Mouse (Mus musculus) layer of hippocampus, adult 8-10 months (tissue): ENCODE measurements around the gene Cd44. TPM values are rescaled to one million over a fixed set of nuclear protein-coding genes. Genes with fewer than 3 reads are reported as not detected.

Experiments
- DNase-seq, 2 experiments: peaks; one replicate each; pipeline ENCODE4 v3.0.0; 2022; ENCODE audit warnings: low spot score in 2 of 2
- total RNA-seq, 4 experiments: library from RNA; stranded (reverse); gene quantifications; 2 replicates each; pipeline ENCODE4 v1.2.4; 2022

The Cd44 gene
- total RNA-seq, 4 experiments from 2014 or later, result 5.6 to 20.0 (median 11.2) TPM

DNA sequence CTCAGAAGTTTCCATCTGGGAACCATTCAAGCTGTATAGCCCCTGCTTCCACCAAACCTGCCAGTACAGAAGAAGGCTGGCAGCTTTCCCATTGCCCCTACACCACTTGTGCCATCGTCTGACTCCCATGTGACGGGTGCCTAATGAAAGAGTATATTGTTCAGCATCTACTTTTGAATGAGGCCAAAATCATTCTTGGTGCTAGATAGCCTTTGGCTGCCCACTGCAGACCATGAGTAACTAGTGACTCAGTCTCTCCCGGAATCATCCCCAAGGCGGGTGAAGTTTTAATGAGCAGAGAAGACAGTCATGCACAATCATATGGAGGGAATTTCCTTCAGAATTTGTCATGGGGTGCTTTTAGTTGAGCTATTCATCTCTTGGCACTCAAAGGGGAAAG, 28.3 kb downstream of the Cd44 start:
- DNase-seq, result no peak

DNA sequence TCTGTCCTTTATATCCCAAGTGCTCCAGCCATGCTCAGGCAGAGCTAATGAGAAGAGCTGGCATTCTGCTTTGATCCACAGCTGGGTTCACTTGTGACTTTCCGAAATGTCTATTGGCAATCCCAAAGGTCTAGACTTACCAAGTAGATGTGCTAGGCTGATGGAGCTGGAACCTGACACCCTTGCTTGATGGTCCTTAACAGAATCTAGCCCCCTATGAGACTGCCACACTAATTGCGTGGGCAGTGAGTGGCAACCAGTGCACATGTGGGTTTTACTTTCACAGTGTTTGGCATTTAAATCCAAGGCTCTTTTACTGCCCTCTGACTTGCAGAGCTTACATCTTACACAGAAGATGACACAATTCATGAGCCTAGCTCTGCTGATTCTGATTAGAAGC, 29.0 kb downstream of the Cd44 start:
- DNase-seq, result no peak

DNA sequence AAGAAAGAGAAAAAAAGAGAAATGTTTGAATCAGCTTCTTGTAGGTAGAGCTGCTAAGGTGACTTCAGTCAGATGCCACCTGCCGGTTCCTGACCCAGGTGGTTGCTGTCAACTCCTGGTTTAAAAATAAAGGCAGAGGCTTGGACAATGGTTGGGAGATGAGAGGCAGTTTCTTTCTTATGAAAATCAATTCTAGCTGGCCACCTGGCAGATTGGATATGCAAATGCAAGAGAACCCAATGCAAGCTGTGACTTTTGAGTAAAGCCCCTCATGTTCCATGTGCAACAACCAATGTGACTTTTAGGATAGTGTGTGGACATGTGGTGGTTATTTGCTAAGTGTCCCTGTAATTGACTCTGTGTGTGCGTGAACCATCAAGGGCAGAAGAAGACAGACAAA, 33.0 kb downstream of the Cd44 start:
- no peak for DNase-seq

DNA sequence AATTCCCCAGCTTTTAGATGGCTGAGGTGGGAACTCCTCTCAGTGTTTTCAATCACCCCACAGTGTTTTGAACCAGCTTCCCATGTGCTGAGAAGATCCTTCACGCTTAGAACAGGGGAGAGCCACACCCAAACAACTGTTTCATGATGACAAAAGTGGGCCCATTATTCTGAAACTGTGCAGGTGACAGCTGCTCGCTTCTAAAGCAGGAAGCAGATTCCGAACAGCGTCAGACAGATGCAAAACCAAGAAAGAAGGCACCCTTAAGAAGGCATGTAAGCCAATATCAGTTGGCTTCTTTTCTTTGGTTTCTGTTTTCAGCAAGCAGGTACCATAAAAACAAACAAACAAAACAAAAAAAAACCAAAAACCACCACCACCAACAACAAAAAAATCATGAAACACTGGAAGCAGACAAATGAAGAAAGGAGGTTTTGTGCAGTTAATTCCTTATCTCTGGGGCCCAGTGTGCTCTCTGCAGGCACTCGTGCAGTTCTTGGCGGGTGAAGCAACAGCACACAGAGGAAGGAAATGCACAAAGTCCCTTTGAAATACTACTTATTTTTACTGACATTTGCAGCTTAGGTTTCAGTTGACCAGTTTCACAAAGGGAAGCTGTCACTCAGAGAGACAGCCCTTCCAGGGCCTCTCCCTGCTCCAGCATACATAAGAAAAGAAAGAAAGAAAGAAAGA, 33.9 kb downstream of the Cd44 start:
- DNase-seq, result no peak

DNA sequence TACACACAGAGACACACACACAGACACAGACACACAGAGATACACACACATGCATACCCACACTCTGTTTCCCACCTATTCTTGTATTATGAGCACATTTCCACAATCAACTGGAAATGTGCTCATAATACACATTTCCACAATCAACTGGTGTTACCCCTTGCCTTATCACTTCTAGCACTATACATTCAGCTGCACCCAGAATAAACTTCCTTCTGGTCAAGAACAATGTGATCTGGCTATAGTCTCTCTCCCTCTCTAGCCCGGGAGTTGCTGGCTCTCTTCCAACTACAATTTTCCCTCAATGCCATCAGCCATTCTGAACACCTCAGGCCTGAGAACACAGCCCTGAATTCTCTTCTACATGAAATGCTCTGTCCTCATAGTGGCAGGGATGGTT, 34.9 kb downstream of the Cd44 start:
- DNase-seq, result no peak

DNA sequence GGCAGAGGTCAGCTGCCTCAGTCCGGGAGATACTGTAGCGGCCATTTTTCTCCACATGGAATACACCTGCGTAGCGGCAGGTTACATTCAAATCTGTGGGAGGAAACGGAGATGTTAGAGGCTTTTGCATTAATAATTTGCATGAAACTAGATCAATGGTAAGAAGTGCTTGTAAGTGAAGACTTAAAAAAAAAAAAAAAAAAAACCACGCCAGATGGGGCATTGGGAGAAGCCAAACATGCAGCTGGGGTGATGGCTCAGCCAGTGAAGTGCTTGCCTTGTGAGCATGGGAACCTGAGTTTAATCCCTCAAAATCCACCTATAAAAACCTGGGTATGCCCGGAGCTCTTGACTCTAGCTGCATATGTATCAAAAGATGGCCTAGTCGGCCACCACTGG, 36.1 kb downstream of the Cd44 start:
- DNase-seq, result no peak

DNA sequence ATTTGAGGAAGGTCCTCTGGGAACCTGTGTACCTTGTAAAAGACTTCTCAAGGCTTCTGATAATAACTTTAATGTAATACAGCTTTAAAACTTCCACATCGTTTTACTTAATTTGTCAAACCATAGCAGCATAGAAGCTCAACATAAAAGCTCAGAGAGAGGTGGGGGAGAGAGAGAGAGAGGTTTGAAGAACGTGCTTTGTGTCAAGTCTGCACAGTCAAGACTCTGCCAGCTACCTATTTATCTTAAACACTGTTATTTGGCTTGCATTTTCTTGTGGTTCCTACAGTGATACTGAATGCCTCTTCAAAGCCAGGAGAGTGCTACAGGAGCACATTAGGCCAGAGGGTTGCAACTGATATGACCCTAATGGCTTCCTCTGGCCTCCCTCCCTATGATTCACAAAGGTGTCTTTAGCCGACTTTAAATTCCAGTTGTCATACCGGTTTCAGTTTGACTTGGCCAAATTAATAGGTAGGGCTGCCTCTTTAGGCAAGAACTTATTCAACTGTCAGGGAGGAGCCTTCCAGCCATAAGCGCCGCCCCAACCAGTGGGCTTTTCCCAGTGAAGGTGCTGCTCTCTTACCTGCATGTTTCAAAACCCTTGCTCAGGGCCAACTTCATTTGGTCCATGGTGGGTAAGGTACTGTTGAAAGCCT, 36.6 kb downstream of the Cd44 start:
- no peak for DNase-seq

DNA sequence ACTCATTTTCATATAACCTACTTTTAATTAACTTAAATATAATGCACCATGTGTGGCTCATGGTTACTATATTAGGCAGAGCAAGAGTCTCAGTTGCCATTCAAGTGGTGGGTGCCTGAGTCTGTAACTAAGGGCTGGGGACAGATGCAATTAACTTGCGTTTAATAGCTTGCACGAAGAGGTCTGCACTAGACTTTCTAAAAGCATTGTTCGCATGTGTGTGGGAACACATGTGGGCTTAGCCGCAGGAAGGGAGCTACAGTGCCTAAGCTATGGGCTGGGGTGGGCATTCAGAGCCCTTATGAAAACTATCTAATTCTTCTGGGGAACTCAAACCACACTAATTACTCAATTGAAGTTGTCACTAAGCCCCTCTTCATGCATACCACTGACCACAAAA, 37.4 kb downstream of the Cd44 start:
- DNase-seq, result no peak

DNA sequence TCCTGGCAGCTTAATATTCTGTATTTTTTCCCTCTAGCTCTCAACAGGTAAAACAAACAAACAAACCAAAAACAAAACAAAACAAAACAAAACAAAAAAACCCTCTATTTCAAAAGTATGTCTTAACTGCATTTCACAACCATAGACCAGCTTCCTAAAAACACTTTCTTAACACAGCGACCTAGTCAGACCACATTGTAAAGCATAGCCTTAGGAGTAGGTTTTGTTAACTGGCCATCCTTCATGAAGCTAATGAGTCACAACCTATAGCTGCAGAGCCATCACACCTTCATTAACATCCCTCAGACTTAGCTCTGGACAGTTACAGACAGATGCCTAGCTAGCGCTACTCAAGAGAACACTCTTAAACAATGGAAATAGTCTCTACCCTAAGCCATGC, 37.9 kb downstream of the Cd44 start:
- DNase-seq, result no peak

DNA sequence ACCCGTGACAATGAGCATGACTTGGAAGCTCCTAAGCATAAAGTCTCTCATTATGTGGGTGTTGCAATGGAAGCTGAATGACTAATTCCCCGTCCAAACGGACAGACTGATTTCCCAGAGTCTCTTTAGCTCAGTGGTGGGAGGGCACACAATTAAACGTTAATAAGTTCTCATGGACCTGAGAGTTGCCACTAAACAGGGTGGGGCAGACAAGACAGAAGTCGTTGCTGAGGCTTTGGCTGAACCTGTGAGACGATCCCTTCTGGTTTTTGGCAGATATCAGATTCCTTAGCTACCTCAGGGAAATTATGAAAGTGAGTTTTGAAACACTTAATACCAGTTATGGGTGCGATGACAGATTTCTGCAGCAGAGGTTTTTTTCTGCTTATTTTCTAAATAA, 38.8 kb downstream of the Cd44 start:
- DNase-seq, result no peak

DNA sequence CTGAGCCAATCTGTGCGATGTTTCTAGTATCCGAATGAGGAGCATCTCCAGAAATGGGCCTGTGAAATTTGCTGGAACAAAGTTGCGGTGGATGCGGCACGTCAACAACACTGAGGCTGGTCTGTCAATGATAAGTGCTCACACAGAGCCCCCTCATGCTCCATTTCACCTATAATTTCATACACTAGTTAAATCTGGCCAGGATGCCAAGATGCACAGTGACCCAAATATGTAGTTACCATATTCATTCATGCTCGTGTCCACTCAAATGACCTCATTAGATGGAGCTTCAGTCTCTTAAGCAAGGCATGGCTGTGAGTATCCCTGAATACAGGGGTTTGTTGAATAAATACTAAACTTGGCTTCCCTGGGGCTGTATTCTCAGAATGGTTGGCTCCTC, 43.2 kb downstream of the Cd44 start:
- DNase-seq, result no peak

DNA sequence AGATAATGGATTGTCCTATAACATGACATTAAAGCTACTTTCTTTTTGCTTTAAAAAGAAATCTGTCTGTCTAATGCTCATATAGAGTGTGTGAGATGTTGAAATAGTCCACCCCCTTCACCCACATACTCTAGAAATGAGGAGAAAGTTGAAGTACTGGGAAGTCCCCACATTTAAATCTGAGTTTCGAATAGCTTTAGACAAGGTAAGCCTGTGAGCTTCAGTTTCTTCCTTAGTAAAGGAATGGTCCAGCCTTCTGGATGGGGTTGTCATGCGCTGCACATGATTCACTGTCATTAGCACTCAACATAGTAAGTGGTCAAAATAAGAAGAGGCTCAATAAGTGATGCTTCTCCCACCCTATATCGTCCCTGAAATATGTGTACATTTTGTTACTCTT, 48.2 kb downstream of the Cd44 start:
- DNase-seq, result no peak

DNA sequence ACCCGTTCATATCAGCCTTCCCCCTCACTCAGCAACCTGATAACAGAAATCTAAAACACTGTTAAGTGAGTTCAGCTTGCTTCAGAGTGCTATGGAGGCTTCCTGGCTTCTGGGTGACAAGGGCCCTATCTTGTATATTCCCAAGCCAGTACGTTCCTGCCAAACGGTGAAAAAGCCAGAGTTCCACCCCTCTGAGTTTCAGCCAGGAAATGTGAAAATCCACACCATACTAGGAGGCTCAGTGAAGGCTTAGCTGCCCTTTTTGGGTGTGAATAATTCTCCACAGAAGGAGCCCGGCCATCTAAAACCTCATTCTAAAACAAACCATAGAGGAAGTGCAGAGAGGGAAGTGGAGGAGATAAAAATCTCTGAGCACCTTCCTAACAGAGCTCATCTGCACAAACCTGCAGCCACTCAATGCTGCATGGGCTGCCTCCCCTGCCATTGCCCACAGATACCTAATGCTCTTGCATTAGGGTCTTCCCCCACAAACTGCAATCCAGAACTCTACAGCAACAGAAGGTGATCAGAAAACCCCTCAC, 49.5 kb downstream of the Cd44 start:
- no peak for DNase-seq

DNA sequence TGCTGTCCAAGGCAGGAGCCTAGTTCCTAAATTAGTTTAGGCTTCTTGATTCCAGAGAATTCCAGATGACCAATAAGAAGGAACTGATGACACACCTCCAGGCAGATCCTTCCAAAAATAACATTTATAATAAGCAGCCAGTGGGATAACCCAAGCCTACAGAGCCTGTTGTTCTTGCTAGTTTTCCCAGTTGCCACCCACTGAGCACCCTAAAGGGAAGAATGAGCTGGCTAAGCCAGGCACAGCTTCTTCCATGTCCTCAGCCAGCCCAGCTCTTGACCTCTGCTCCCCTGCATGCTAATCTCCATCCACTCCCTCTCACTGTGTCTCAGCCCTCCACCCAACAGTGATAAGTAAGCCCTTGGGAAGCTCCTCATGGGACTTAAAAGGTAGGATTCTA, 51.4 kb downstream of the Cd44 start:
- no peak for DNase-seq

DNA sequence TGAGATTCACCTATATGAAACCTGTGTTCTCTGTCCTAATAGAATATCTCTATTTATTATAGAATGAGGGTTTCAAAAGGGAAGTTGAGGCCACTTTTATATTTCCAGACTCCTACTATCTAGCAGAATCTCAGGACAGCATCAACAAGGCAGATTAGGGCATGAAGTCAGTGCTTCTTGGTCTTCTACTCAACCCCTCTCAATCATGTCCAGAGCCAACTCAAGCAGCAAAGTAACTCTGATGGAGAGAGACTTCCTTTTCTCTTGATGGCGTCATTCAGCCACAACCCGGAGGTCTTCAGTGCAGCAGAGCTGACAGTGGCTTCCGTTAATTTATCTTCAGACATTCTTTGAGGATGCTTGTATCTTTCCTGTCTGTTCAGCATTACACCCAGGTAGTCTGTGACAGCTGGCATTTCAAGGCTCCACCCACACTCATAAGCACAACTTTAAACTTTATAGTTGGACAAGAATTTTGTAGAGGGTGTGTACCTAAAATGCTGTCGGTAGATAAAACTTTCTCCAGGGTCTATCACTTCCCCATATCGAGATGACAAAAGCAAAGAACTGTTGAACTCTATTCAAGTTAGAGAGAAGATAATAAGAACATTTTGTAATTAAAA, 52.5 kb downstream of the Cd44 start:
- no peak for DNase-seq

DNA sequence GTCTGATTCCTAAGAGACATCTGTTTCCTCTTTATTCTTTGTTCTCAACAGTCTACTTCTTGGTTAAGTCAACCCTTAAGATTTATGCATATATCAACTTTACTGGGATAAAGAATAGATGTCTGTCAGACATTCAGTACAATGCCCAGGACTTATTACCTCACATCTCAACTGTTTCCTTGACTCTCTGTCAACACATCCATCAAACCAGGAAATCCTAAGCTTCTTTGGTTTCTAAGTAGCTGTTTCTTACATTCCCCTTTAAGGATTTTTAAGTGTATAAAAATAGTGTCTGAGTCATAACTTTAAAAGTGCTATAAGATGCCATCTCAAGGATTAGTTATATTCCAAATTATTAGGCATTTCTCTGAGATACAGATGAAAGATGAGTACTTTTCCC, 60.2 kb downstream of the Cd44 start:
- no peak for DNase-seq

DNA sequence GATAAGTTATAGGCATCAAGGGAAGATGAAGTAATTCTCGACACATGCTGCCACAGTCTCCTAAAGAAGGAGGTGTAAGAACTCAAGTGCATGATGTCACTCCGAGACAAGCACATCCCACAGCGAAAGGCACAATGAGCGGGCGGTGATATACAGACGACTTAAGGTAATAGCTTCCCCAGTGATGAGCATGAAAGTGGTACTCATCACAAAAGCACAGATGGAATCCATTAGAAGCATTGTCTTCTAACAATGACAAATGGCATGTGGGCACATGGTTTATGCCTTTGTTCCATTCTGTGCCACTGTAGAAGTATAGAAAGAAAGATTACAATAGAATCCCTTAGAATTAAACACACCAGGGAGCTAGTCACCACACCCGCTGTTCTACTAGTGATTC, 63.3 kb downstream of the Cd44 start:
- no peak for DNase-seq

DNA sequence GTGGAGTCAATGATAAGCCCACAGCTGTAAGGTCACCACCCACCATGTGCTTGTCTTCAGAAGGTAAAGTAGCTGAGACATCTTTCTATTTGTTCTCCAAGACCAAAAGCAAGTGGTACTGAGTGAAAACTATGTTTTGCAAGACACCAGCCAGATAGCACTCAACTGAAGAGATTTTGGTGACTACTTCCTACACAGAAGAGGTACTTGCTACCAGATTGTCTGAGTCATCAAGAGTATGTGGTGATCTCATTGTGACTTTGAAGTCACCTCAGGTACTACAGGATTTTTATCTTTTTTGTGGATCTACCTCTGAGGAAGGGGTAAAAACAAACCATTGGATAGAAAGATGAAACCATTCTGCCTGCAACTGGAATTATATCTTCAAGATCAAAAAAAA, 69.9 kb downstream of the Cd44 start:
- no peak for DNase-seq

DNA sequence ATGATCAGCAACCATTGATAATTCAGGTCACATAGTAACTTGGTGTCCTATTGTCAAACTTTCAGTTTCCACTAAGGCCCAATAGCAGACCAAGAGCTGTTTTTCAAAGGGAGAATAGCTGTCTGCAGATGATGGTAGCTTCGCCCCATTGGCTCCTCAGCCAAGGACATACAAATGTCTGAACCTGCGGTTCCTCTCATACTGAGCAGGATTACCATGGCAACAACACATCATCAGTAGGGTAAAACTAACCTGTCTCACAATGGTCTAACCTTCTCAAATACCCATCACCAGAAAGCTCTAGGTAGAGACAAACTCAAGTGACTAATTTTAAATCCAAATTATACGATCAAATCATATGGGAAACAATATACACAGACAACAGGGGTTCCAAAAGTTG, 72.3 kb downstream of the Cd44 start:
- peak; percentile 18 to 66 for DNase-seq

DNA sequence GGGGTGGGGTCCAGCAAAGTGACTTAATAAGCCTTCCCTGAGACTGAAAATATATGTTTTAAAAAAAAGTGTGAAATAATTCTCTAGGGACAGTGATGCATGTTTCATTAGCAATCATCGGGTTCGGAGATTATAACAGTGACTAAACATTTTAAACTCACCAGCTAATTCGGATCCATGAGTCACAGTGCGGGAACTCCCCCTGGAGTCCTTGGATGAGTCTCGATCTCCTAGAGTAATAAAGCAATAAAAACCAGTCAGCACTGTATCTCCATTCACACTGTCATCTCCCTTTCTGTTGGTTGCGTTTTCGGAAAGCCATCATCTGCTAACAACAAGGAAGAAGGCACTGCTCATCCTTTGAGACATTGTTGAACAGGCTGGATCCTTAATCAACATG, 73.1 kb downstream of the Cd44 start:
- DNase-seq, result no peak

DNA sequence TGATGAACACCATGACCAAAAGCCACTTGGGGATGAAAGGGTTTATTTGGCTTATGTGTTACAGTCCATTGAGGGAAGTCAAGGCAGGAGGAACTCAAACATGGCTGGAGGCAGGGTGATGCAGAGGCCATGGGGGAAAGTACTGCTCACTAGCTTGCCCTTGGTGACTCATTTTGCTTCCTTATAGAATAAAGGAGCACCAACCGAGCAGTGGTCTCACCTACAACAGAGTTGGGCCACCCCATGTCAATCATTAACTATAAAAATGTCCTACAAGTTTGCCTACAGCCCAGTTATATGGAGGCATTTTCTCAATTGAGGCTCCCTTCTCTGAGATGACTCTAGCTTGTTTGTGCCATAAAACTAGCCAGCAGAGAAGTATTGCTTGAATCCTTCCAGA, 73.6 kb downstream of the Cd44 start:
- DNase-seq, result no peak

DNA sequence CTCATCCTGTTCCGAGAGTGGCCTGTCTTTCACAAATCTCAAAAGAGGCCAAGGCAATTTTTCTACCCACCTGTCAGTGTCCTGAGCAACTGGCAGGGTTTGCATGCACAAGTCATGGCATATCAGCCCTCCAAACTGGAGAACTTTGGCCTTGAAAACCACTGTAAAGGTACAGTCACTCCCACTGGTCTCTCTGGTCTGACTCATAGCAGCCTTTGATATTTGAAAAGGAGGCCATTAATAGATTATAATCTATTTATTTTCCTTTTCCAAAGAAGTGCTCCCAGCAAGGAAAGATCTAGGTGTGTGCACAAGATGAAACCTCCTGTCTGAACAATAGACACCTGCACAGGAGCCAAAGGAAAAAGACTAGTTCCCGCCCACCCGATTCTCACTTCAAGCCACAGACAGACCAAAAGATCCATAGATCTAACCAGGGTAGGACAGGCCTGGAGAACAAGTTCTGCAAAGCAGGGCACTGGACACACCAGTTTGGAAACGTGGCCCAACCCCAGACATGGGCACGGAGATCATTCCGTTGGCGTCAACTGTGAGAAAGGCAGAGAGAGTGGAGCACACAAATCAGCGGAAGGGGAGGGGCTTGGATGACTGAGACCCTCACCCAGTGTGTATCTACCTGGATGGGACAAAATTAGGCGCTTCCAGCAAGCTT, 75.4 kb downstream of the Cd44 start:
- DNase-seq, result no peak
